Mouse (Mus musculus): ENCODE results near the gene Fam98a. TPM values are rescaled to one million over a fixed set of nuclear protein-coding genes. Genes with fewer than 3 reads are reported as not detected.
A peak's percentile ranks its signal among the peaks of the same experiment; 100 is the strongest.

Fam98a gene
- polyA plus RNA-seq, 1 experiment from 2014 or later: 17.6 TPM

DNA sequence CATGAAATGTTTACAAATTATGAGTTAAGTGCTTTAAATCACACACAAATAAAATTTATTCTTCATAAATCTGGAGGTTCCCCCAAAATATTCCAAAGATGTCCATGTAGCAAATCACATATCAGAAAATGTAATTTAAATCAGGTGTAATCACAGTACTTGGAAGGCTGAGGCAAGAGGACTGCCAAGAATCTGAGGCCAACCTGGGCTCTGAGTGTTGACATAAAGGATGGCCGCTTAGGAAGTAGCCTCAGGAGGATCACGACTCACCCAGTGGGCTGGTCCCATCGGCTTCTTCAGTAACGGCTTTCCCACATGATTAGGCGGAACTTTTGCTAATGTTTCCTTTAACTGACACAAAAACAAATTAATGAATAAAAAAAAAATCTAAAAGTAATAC is 11.9 kb downstream of the Fam98a start:
- WGBS: 72% methylated on average over 5 of the region's 5 CpGs
- H3K4me1 ChIP-seq (ENCODE audit: control insufficient read depth, insufficient read depth, low read length): peaks cover 4% of the 10 kb centered on the region; the same call in 1 of the 2 replicates
- H3K9me3 ChIP-seq (ENCODE audit: control insufficient read depth, low read length): no peaks in the 10 kb centered on the region
- H3K36me3 ChIP-seq (ENCODE audit: control insufficient read depth, insufficient read depth, low read length): peaks cover 16% of the 10 kb centered on the region
- H3K4me2 ChIP-seq (ENCODE audit: low read depth, low read length): no peak overlapping the region
- H3K27me3 ChIP-seq (replicated peaks; ENCODE audit: control insufficient read depth, insufficient read depth, low read length): no peaks in the 10 kb centered on the region
- H3K27ac ChIP-seq (ENCODE audit: low read length): no peak overlapping the region
- no peak for ATAC-seq
- no peak overlapping the region for H3K4me3 ChIP-seq (ENCODE audit: low read length)
- no peak overlapping the region for H3K9ac ChIP-seq (ENCODE audit: low read depth, low read length)

DNA sequence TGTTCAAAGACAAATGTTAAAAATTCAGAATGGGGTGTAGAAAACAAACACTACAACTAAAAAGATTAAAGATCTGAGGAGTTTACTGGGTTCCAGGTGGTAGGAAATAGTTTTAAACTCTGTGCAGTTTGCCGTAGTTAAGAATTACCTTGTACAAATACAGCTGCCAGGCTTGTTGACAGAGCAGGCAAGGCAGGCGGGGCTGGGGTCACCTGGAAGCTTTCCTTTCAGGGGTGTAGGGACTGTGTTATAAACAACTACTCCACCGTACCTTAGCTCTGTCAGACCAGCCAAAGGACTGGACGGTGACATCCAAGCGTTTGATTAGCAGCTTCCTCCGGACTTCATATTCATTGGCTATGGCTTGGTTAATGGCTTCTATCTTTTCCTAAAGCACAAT is 12.6 kb downstream of the Fam98a start:
- H3K4me3 ChIP-seq (ENCODE audit: low read length): no peak overlapping the region
- H3K4me2 ChIP-seq (ENCODE audit: low read depth, low read length): no peak overlapping the region
- WGBS: 54% methylated on average over 6 of the region's 6 CpGs
- 0 out of 2 replicates have a peak overlapping the region, but pooled peaks have one; percentile 9 for H3K27ac ChIP-seq (ENCODE audit: low read length)
- H3K9me3 ChIP-seq (ENCODE audit: control insufficient read depth, low read length): no peaks in the 10 kb centered on the region
- H3K4me1 ChIP-seq (ENCODE audit: control insufficient read depth, insufficient read depth, low read length): peaks cover 4% of the 10 kb centered on the region; the same call in 1 of the 2 replicates
- no peaks in the 10 kb centered on the region for H3K27me3 ChIP-seq (replicated peaks; ENCODE audit: control insufficient read depth, insufficient read depth, low read length)
- peak; percentile 89 for ATAC-seq
- peaks cover 10% of the 10 kb centered on the region for H3K36me3 ChIP-seq (ENCODE audit: control insufficient read depth, insufficient read depth, low read length)
- no peak overlapping the region for H3K9ac ChIP-seq (ENCODE audit: low read depth, low read length)

- H3K9ac ChIP-seq (ENCODE audit: low read depth, low read length): no peak overlapping the region
- peaks cover 10% of the 10 kb centered on the region for H3K36me3 ChIP-seq (ENCODE audit: control insufficient read depth, insufficient read depth, low read length)
- no peaks in the 10 kb centered on the region for H3K9me3 ChIP-seq (ENCODE audit: control insufficient read depth, low read length)
- H3K4me3 ChIP-seq (ENCODE audit: low read length): no peak overlapping the region
- no peak overlapping the region for H3K4me2 ChIP-seq (ENCODE audit: low read depth, low read length)
- no peaks in the 10 kb centered on the region for H3K27me3 ChIP-seq (replicated peaks; ENCODE audit: control insufficient read depth, insufficient read depth, low read length)
- 70% methylated on average over 12 of the region's 12 CpGs for WGBS
- no peak for ATAC-seq
- no peak overlapping the region for H3K27ac ChIP-seq (ENCODE audit: low read length)
- peaks cover 4% of the 10 kb centered on the region; the same call in 1 of the 2 replicates for H3K4me1 ChIP-seq (ENCODE audit: control insufficient read depth, insufficient read depth, low read length)
Measured at GRCm38 (mm10) chr17:75538431-75538830, 13.3 kb downstream of the Fam98a start.

DNA sequence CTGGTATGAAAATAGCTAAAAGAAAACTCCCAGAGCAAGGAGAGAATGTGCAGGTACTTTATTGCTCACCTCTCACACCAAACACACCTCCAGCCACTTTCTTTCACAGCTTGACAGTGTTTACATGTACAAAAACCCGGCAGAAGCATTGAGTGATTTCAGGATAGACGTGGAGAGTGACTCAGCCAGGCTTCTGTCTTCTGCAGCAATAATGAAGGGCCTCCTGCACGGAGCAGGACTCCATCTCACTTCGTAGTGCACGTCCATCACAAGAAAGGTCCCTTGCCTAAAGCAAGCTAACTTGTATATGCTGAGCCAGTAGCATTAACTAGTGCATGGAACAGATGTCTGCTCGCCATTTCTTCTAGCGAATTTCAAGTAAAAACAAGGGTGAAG is 14.7 kb downstream of the Fam98a start:
- no peak overlapping the region for H3K4me2 ChIP-seq (ENCODE audit: low read depth, low read length)
- 64% methylated on average over 7 of the region's 7 CpGs for WGBS

GRCm38 (mm10) chr17:75536396-75537049 is 15.2 kb downstream of the Fam98a start:
- 30% methylated on average over 6 of the region's 6 CpGs for WGBS
- H3K9ac ChIP-seq (ENCODE audit: low read depth, low read length): no peak overlapping the region
- peaks cover 4% of the 10 kb centered on the region; the same call in 1 of the 2 replicates for H3K4me1 ChIP-seq (ENCODE audit: control insufficient read depth, insufficient read depth, low read length)
- H3K27ac ChIP-seq (ENCODE audit: low read length): no peak overlapping the region
- H3K27me3 ChIP-seq (replicated peaks; ENCODE audit: control insufficient read depth, insufficient read depth, low read length): no peaks in the 10 kb centered on the region
- H3K4me2 ChIP-seq (ENCODE audit: low read depth, low read length): no peak overlapping the region
- no peak overlapping the region for H3K4me3 ChIP-seq (ENCODE audit: low read length)
- peaks cover 7% of the 10 kb centered on the region; the same call in 1 of the 2 replicates for H3K36me3 ChIP-seq (ENCODE audit: control insufficient read depth, insufficient read depth, low read length)
- ATAC-seq: peak; percentile 67; the same call in 1 of the 2 replicates
- H3K9me3 ChIP-seq (ENCODE audit: control insufficient read depth, low read length): no peaks in the 10 kb centered on the region

More for the DNA sequence above, 14.7 kb downstream of the Fam98a start:
- Histone ChIP-seq H3K27ac (ENCODE audit: low read length) (no peak overlapping the region), H3K27me3 (replicated peaks; ENCODE audit: control insufficient read depth, insufficient read depth, low read length) (no peaks in the 10 kb centered on the region), H3K36me3 (ENCODE audit: control insufficient read depth, insufficient read depth, low read length) (peaks cover 7% of the 10 kb centered on the region; the same call in 1 of the 2 replicates), H3K9ac (ENCODE audit: low read depth, low read length) (no peak overlapping the region), H3K4me3 (ENCODE audit: low read length) (no peak overlapping the region), H3K4me1 (ENCODE audit: control insufficient read depth, insufficient read depth, low read length) (peaks cover 4% of the 10 kb centered on the region; the same call in 1 of the 2 replicates), H3K9me3 (ENCODE audit: control insufficient read depth, low read length) (no peaks in the 10 kb centered on the region)
- no peak for ATAC-seq

DNA sequence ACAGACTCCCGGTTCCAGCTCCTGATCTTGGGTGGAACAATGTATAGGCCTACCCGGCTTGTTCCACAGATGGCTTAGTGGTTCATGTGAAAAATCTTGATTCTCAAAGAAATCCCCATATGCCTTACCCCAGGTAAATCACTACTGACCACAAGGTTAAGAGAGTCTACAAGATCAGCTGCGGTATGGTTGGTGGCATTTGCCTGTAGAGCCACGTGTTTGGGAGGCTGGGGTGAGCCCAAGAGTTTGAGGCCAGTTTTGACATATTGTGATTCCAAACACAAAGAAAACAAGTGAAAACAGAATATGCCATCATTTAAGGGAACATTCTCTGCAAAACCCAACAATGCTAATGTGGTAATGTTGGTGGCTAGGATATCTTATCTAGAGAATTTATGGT is 16.1 kb downstream of the Fam98a start:
- Histone ChIP-seq H3K36me3 (ENCODE audit: control insufficient read depth, insufficient read depth, low read length) (peaks cover 7% of the 10 kb centered on the region; the same call in 1 of the 2 replicates), H3K4me3 (ENCODE audit: low read length) (no peak overlapping the region), H3K9ac (ENCODE audit: low read depth, low read length) (no peak overlapping the region), H3K4me1 (ENCODE audit: control insufficient read depth, insufficient read depth, low read length) (peaks cover 4% of the 10 kb centered on the region; the same call in 1 of the 2 replicates), H3K9me3 (ENCODE audit: control insufficient read depth, low read length) (no peaks in the 10 kb centered on the region), H3K27me3 (replicated peaks; ENCODE audit: control insufficient read depth, insufficient read depth, low read length) (no peaks in the 10 kb centered on the region), H3K27ac (ENCODE audit: low read length) (no peak overlapping the region), H3K4me2 (ENCODE audit: low read depth, low read length) (no peak overlapping the region)
- WGBS: 92% methylated on average over 4 of the region's 4 CpGs
- ATAC-seq: no peak

DNA sequence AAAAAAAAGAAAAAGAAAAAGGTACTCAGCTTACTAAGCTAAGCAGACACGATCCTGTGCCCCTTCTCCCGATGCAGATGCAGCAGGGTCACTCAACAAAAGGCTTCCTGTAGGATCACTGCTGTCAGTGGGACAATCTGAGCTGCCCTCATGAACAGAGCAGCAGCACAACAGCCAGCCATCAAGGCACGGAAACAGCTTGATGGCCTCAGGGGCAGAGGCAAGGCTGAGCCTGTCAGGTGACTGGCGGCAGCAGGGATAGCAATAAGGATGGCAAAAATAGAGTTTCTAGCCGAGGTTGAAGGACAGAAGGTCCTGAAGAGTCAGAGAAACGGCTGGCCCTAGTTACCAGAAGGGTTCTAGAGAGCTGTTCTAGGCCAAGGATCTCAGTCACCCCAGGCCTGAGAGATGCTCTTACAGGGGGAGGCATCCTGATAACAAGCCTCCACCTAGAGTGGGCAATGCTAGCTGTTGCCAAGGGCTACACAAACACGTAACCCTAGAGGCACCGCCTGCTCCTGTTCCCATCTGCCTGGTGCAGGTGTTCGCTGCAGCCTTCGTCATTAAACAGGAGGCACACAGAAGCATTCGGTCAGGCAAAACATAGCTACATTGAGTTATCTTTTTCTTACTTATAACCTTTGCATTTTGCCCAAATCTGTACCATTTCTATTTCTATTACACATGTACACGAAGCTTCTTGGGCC is 17.3 kb downstream of the Fam98a start:
- 69% methylated on average over 12 of the region's 12 CpGs for WGBS
- Histone ChIP-seq H3K36me3 (ENCODE audit: control insufficient read depth, insufficient read depth, low read length) (peaks cover 7% of the 10 kb centered on the region; the same call in 1 of the 2 replicates), H3K4me2 (ENCODE audit: low read depth, low read length) (no peak overlapping the region), H3K27me3 (replicated peaks; ENCODE audit: control insufficient read depth, insufficient read depth, low read length) (no peaks in the 10 kb centered on the region), H3K27ac (ENCODE audit: low read length) (no peak overlapping the region), H3K4me1 (ENCODE audit: control insufficient read depth, insufficient read depth, low read length) (peaks cover 4% of the 10 kb centered on the region; the same call in 1 of the 2 replicates), H3K9me3 (ENCODE audit: control insufficient read depth, low read length) (no peaks in the 10 kb centered on the region), H3K4me3 (ENCODE audit: low read length) (no peak overlapping the region), H3K9ac (ENCODE audit: low read depth, low read length) (no peak overlapping the region)
- ATAC-seq: no peak

DNA sequence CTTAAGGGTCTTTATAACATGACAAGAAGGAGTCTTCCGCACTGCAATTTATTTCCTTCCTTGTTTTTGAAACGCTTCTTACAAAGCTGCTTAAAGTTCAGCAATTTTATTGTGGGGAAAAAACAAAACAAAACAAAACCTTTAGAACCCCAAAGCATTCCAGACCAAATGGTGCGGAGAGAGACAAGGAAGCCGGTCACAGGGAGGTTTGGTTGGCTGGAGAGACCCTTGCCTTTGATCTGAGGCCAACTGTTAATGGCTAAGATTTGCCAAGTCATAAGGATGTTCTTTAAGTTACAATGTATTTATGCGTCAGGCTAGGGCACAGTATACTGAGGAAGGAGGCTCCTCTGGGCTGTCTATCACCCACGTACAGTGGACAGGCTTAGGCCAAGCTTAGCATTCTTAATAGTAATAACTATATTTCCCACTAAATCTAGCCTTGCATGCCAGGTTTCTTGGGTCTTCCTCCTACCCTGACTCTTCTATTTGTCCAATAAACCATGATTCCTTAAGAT is 19.2 kb downstream of the Fam98a start:
- Histone ChIP-seq H3K4me2 (ENCODE audit: low read depth, low read length) (no peak overlapping the region), H3K4me3 (ENCODE audit: low read length) (no peak overlapping the region), H3K27me3 (replicated peaks; ENCODE audit: control insufficient read depth, insufficient read depth, low read length) (no peaks in the 10 kb centered on the region), H3K4me1 (ENCODE audit: control insufficient read depth, insufficient read depth, low read length) (no peaks in the 10 kb centered on the region), H3K36me3 (ENCODE audit: control insufficient read depth, insufficient read depth, low read length) (no peaks in the 10 kb centered on the region), H3K9ac (ENCODE audit: low read depth, low read length) (no peak overlapping the region), H3K9me3 (ENCODE audit: control insufficient read depth, low read length) (no peaks in the 10 kb centered on the region), H3K27ac (ENCODE audit: low read length) (no peak overlapping the region)
- WGBS: 84% methylated on average over 6 of the region's 6 CpGs
- ATAC-seq: no peak

DNA sequence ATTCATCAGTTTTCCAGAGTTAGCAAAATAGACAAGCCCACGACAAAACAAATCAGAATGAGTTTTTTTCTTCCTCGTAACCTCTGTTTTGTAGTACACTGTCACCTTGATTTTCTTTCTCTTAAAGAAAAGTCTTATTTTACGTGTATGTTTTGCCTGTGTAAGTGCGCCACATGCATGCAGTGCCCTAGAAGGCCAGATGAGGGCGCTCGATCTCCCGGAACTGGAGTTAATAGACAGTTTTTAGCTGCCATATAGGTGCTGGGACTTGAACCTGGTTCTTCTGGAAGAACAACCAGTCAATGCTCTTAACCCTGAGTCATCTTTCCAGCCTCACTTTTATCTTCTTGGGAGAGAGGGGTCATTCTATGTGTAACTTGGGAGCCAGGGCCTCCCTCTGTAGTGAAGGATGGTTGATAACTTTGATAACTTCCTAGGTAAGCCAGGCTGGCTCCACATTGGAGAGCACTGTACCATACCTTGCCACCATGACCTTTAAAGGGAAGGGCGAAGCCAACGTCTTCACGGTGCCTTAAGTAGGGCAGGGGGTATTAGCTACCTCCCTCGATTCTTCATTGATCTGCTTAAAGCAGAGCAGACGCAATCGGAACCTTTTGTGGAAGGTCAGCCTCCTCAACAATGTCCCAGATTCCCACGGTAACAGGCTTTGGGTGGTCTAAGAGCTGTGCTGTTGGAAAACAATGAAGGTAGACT is 22.4 kb downstream of the Fam98a start:
- H3K9me3 ChIP-seq (ENCODE audit: control insufficient read depth, low read length): no peaks in the 10 kb centered on the region
- no peaks in the 10 kb centered on the region for H3K36me3 ChIP-seq (ENCODE audit: control insufficient read depth, insufficient read depth, low read length)
- no peak overlapping the region for H3K4me3 ChIP-seq (ENCODE audit: low read length)
- no peak for ATAC-seq
- H3K27me3 ChIP-seq (replicated peaks; ENCODE audit: control insufficient read depth, insufficient read depth, low read length): no peaks in the 10 kb centered on the region
- H3K4me2 ChIP-seq (ENCODE audit: low read depth, low read length): no peak overlapping the region
- WGBS: 94% methylated on average over 14 of the region's 14 CpGs
- H3K4me1 ChIP-seq (ENCODE audit: control insufficient read depth, insufficient read depth, low read length): no peaks in the 10 kb centered on the region
- H3K27ac ChIP-seq (ENCODE audit: low read length): no peak overlapping the region
- no peak overlapping the region for H3K9ac ChIP-seq (ENCODE audit: low read depth, low read length)
